Mouse (Mus musculus): ENCODE results near the gene Taf9.

The Taf9 gene

DNA sequence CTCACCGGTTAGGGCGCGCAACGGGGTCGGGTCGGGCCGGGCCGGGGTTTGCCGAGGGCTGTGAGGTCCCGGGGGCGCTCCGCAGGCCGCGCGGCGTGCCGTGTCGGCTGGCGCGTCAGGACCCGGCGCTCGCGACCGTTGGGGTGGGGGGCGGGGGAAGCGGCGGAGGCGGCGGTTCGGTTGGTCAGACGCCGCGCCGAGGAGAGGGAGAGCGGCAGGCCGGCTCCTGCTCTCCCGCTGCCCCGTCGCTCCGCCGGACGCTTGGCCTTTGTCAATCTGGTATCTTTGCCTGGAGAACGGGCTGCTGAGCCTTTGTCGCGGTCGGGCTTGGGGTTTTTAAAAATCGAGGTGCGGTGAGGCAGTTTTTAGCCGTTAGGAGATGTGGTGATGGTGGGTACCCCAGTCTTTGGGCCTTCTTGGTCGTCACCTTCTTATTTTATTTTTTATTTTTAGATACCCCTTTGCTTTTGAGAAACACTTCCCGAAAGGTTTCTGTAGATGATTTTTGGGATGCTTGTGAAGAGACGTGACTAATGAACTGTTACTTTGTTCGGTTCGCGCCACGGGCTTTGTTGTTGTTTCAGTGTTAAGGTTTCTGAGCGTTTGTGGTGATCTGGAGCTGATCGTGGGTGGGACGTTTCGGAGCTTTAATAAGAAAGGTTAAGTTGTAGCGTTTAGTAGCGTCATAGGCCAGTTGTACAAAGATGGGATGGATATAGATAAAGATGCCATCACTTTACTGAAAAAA lies at the start of gene Taf9:
Gene Taf9, plus strand, starts transcription at position 141 of the 748 bp plus-strand sequence.
- DNase-seq (ENCODE audit: low spot score in 2 of 2): no peak

DNA sequence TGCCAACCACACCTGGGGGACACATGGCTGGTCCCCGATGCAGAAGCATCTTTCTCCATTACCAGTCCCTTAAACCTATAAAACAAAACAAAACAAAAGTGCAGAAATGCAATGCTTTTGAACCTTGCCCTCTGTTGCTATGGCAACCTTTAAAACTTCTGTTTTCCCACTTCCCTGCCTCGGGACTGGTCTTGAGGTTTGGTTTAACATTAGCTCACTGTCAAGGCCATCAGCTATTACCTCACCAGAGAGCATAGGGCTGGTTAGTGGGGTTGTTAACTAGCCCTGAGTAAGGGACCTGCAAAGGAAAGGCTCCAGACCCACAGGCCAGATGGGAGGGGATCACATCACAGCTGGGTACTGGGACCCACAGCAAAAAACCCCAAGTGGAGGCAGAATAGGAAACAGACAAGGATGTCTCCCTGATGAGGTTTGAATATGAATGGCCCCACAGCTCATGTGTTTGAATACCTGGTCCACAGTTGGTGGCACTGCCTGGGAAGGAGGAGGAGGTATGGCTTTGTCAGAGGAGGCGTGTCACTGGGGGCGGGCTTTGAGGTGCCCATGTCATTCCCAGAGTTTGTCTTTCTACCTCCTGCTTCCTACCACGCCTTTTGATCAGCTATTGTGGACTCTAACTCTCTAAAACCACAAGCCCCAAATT lies 49.0 kb upstream of the Taf9 start:
- no peak for DNase-seq (ENCODE audit: low spot score in 2 of 2)

- no peak for DNase-seq (ENCODE audit: low spot score in 2 of 2)
Measured at GRCm38 (mm10) chr13:100603031-100603737, 48.2 kb upstream of the Taf9 start.

- DNase-seq (ENCODE audit: low spot score in 2 of 2): no peak
Measured at GRCm38 (mm10) chr13:100603738-100604095, 47.7 kb upstream of the Taf9 start.

DNA sequence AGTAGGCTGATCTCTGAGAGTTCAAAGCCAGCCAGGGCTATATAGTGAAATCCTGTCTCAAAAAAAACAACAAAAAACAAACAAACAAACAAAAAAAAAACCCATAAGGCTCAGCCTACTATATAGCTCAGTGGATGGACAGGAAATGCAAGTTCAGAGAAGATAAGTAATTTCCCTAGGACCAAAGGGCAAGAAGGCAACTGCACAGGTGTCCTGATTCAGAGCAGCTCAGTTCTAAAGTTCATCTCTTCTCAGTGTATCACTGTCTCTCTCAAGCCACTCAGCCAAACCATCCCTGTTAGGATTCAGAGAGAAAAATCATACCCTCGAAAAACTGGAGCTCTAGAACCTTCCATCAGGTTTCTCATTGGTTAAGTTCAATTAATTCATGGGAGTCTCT lies 45.5 kb upstream of the Taf9 start:
- DNase-seq (ENCODE audit: low spot score in 2 of 2): no peak

GRCm38 (mm10) chr13:100607756-100608155 lies 43.6 kb upstream of the Taf9 start:
- DNase-seq (ENCODE audit: low spot score in 2 of 2): no peak

DNA sequence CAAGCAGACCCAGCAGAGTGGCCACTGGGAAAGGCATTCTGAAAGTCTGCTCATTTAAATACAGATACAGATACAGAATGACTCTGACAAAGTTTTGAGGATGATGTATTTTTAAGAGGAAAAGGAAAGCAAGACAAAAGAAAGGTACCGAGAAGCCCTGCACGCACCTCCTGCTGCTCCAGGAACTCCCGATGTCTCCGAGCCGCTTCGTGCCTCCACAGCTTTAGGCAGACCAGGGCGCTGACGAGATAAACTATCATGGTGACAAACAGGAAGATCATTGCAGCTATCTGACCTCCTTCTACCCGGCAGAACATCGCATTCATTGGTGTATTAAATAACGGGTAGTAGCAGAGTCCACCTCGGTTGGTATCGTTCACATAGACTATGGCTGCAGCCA lies 40.1 kb upstream of the Taf9 start:
- DNase-seq (ENCODE audit: low spot score in 2 of 2): no peak

DNA sequence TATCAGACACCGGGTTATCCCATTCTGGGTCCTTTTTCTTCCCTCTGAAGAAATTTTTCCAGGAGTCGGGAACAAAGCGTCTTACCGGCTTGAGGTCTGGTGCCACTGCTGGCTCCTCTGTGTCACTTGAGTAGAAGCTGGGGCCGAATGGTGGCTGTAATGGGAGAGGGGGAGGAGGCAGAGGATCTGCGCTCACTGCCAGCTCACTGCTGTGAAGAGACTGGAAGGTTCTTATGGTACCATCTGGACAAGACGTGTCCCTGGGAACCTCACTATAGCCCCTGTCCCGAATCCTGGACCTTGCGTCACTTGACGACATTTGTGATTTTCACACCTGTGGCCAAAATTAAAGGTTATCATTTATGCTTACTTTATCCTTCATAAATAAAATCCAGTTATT lies 39.1 kb upstream of the Taf9 start:
- no peak for DNase-seq (ENCODE audit: low spot score in 2 of 2)

GRCm38 (mm10) chr13:100612903-100613302 lies 38.5 kb upstream of the Taf9 start:
- no peak for DNase-seq (ENCODE audit: low spot score in 2 of 2)

DNA sequence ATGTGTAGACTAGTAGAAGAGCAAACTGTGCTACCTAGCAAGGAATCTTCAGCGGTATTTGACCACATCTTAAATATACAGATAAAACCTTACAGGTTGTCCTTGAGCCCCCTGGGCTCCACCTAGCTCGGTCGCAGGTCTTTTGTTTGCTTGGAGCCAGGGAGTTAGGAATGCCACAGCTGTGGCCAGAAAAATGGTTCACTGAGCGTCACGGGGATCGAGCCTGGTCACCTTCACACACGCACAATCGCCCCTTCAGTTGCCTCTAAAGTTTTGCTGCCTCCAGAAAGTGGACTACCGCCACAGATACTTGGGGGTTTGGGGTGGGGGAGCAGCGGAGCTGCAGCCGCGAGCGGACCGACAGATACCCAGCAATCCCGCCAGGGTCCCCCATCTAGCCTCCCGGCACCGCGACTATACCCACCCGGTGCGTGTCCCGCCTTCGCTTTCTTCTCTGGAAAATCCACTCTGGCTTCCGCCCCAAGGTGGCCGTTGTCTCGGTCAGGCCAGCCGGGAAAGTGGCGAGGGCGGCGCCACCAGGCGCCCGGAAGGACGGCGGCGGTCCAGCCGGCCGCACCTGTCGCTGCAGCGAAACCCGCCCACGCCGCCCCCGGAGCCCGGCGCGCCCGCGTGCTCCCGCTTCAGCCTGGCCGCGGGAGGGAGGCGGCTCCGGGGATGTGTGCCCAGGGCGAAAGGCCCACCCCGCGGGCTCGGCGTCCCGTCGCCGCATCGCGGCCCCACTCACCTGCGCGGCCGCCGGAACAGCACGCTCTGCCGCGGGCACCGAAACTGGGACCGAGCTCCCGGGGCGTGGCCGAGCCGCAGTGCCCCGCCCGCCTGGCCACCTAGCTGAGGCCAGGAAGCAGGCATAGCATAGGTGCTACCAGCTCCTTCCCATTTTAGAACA lies 34.9 kb upstream of the Taf9 start, which contains the start of gene Marveld2:
Gene Marveld2, minus strand, starts transcription at position 791 of the 907 bp plus-strand sequence.
- DNase-seq (ENCODE audit: low spot score in 2 of 2): peak in 1 of 2 experiments; percentile 13

DNA sequence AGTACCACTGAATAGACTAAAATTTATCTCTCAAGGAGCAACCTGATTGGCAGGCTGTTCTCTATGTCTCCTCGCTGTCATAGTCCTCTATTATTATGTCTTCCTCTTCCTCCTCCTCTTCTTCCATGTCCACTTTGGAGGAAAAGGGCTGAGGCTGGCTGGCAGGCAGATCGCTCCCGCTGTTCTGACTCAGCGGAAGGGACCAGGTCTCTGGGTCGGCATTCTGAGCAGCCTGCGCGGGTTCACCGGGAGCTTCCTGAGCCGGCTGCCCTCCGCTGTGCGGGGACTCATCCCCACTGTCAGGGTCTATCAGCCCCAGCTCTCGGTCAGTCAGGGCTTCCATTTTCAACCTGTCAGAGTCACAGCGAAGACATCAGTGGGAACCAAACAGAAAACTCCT lies 33.8 kb upstream of the Taf9 start:
- no peak for DNase-seq (ENCODE audit: low spot score in 2 of 2)

GRCm38 (mm10) chr13:100622241-100622640 lies 29.1 kb upstream of the Taf9 start:
- no peak for DNase-seq (ENCODE audit: low spot score in 2 of 2)

DNA sequence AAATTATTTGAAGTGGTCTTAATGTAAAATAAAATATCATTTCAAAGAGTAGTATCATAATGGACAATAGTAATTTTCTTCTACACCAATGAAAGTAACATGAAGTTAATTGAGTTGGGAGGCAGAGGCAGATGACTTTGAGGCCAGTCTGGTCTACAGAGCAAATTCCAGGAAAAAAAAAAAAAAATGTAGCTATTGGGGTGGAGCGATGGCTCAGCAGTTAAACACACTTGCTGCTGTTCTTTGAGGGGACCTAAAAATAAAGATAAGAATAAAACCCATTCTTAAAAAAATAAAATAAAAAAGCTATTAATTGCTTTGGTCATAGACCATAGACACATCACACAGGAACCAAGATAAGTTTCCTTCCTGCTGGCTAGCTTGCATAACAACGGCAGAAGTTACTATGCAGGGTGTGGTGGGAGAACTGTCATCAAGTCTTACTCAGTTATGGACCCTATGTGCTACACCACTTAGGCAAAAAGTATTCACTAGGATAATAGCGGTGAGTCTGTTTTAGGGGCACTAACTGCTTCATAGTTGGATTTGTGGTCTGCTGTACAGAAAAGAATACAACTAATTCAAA lies 17.2 kb upstream of the Taf9 start:
- no peak for DNase-seq (ENCODE audit: low spot score in 2 of 2)

- DNase-seq (ENCODE audit: low spot score in 2 of 2): no peak
Measured at GRCm38 (mm10) chr13:100642471-100643209, 8.7 kb upstream of the Taf9 start.

GRCm38 (mm10) chr13:100648223-100648622 lies 3.2 kb upstream of the Taf9 start:
- no peak for DNase-seq (ENCODE audit: low spot score in 2 of 2)

DNA sequence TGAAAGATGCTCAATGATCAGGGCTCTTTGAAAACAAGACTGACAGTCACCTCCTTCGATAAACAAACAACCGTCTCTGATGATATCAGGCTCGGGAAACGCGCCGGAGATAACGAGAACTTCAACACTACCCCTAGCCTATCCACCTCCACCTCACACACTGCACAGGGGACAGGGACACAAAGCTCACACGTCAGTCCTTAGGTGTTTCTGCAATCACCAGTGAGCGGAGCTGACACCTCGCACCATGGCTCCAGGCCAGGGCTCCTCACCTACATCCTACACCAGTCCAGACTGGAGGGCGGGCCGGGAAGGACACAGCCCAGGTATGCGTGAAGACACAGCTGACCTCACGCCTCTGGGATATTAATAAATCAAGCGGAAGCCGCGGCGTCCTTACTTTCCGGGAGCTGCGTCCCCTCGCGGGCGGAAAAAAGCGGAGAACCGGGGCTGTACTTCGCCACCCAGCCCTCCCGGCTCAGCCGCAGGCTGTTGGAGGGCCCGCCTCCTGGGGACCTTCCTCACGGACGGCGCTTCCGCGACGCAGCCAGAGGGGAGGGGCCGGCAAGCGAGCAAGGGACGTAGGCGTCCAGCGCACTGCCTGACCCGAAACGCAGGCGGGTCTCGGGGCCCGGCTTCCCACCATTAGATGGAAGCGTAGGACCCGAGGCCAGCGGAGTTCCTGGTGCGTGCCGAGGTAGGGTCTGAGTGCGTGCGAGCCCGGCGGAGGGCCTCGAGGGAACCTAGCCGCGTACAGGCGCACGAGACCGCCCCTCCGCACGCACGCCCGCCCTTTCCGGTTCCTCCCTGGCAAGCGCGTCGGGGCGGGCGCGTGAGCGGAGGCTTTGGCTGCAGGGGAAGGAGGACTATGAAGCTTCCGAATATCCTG lies 585 bp upstream of the Taf9 start, which contains the start of the genes Ak6 and Rad17:
Gene Ak6, plus strand, starts transcription at position 430 of the 889 bp plus-strand sequence.
Gene Rad17, minus strand, starts transcription at position 502 of the 889 bp plus-strand sequence.
- DNase-seq (ENCODE audit: low spot score in 2 of 2): peak; percentile 87 to 90

GRCm38 (mm10) chr13:100658091-100658490 lies 6.7 kb downstream of the Taf9 start:
- DNase-seq (ENCODE audit: low spot score in 2 of 2): no peak

- DNase-seq (ENCODE audit: low spot score in 2 of 2): peak in 1 of 2 experiments; percentile 10
Measured at GRCm38 (mm10) chr13:100659864-100660456, 8.6 kb downstream of the Taf9 start.

Measured in frontal cortex, postnatal 14 days (tissue).